Mouse (Mus musculus) bone marrow macrophage, adult 2 months (primary cell): ENCODE measurements around the gene Mdc1. TPM values are rescaled to one million over a fixed set of nuclear protein-coding genes. Genes with fewer than 3 reads are reported as not detected.

Experiments used
- H3K27ac ChIP-seq: 2 replicates; pipeline ENCODE4 v1.5.1; 2012; ENCODE audit warnings: low read depth, low read length; ENCODE audit not compliant: insufficient read depth
- H3K4me1 ChIP-seq: 2 replicates; pipeline ENCODE4 v1.6.1; 2012; ENCODE audit warnings: low read length; ENCODE audit not compliant: control insufficient read depth, insufficient read depth
- H3K4me3 ChIP-seq: 2 replicates; pipeline ENCODE4 v1.5.1; 2012; ENCODE audit warnings: mild to moderate bottlenecking, low read length, moderate library complexity; ENCODE audit not compliant: insufficient read depth
- CTCF ChIP-seq: IDR thresholded peaks from 2 replicates; pipeline ENCODE4 v1.5.1; 2012; ENCODE audit warnings: low read depth, mild to moderate bottlenecking, low read length, moderate library complexity
- POLR2A ChIP-seq: IDR thresholded peaks from 2 replicates; pipeline ENCODE4 v1.6.1; 2012; ENCODE audit warnings: mild to moderate bottlenecking, low read depth, low read length, borderline replicate concordance
- polyA plus RNA-seq: library from polyadenylated mRNA; stranded (reverse); fragments of >200 nt; gene quantifications from 2 replicates; pipeline ENCODE4 v1.2.4, GENCODE M21; 2012; ENCODE audit not compliant: missing spikeins, insufficient read depth, insufficient read length

Mdc1 gene
- polyA plus RNA-seq, 1 experiment = 17.7 TPM

DNA sequence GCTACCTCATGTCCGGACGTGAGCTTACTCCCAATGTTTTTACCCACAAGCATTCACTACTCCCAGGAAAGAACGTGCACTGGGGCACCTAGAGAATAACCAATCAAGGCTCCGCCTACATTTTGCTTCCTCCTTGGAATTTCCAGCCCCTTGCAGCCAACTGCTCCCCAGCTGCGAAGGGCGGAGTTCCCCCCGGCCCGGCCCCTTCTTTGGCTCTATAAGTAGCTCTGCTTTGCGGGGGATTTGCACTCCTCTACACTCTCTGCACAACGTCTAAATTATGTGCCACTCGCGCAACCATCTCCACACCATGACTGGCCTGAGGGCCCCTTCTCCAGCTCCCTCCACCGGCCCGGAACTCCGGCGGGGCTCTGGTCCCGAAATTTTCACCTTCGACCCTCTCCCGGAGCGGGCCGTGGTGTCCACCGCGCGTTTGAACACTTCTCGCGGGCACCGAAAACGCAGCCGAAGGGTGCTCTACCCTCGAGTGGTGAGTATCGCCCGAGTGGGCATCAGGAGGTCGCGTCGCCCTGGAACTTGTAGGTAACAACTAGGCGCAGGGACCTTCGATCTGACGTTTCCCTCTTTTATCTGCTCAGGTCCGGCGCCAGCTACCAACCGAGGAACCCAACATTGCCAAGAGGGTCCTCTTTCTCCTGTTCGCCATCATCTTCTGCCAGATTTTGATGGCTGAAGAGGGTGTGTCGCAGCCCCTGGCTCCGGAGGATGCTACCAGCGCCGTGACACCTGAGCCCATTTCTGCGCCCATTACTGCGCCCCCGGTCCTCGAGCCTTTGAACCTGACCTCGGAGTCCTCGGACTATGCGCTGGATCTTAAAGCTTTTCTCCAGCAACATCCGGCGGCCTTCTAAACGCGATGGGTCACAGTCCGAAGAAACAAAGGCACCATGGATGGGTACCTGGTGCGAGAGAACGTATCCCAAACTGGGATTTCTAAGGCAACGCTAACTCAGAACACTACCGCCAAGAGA is 19.6 kb upstream of the Mdc1 start, which contains the start of gene Ier3:
Gene Ier3, plus strand, starts transcription at position 246 of the 992 bp plus-strand sequence.
- Histone ChIP-seq H3K4me3 (peak within 1 kb of the TSS; percentile 96), H3K27ac (peak within 1 kb of the TSS; percentile 82), H3K4me1 (peaks cover 4% of the 10 kb centered on the region)
- TF ChIP-seq CTCF (no peak), POLR2A (peak; percentile 96)

DNA sequence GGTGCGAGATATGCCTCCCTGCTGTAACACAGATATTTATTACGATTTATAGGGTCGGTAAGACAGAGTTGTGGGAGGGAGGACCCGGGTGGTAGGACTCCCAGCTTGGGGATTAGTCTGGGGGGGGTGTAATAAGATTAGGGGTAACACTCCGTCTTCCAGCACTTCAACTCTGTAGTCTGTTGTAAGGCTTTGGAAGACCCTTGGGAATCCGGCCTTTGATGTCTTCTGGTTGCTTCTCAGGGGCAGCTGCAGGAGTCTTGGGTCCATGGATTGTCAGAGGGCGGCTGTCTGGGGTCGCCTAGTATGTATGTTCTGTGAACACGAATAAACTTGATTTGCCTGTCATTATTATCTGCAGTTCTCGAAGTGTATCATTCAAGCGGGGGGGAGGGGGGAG is 18.8 kb upstream of the Mdc1 start:
- Histone ChIP-seq H3K4me1 (peaks cover 4% of the 10 kb centered on the region), H3K4me3 (peak overlapping the region; percentile 96)
- TF ChIP-seq CTCF (no peak), POLR2A (no peak)

DNA sequence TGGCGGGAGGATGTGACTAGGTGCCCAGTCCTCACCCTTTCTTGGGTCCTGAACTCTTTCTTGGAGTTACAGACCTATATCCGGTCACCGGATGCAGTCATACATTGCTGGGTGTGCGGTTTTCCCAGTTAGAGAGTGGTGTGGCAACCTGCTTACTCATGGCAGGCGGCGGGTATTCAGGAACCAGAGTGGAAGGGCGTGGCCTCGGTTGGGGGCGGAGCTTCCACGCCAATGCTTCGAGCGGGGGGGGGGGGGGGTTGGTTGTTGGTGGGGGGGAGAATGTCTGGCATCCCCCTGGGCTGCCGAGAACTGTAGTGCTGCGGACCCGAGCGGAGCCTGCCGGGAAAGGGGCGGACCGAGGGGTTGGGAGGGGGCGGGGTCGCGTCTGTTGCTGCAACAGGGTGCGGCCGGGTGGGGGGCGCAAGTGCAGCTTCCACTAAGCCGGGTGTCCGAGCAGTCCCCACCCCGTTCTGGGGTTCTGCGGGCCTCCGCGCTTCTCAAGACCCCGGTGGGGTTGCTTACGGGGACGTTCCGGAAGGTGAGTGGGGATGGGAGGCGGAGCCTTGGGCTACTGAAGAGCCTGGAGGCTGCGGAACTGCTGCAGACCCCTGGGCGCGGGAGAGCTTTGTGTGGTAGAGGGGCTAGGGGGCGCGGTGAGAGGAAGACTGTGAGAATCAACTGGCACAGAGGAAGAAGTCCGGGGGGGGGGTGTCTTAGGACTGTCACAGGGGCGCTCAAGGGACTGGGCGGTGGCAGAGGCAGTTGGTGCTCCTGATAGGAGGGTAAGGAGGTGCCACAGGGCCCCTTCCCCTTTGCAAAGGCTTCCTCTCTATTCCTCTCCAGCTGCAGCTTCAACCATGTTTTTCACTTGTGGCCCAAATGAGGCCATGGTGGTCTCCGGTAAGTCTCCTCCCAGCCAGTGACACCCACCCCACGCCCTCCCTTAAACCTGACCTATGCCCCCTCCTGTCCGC is 18.1 kb upstream of the Mdc1 start, which contains the start of gene Flot1:
Gene Flot1, plus strand, starts transcription at position 267 of the 974 bp plus-strand sequence.
- peaks cover 4% of the 10 kb centered on the region for H3K4me1 ChIP-seq
- no peak for TF ChIP-seq CTCF
- peak; percentile 46; the same call in 1 of the 2 replicates for TF ChIP-seq POLR2A
- peak within 1 kb of the TSS; percentile 82 for H3K27ac ChIP-seq
- peak within 1 kb of the TSS; percentile 96 for H3K4me3 ChIP-seq

More for the DNA sequence above, 18.8 kb upstream of the Mdc1 start:
- peak overlapping the region; percentile 82 for H3K27ac ChIP-seq

DNA sequence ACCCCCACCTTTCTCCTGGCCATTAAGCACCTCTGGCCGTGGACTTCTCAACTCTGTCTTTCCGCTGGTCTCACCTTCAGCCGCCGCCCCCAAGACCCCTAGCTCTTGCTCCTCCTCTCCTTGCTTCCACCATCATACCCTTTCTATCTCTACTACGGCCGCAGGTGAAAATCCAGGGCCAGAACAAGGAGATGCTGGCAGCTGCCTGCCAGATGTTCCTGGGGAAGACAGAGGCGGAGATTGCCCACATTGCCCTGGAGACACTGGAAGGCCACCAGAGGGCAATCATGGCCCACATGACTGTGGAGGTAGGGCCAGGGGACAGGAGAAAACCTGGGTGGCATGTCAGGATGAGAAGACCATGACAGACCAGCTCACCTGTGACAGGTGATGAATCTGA is 16.9 kb upstream of the Mdc1 start:
- Histone ChIP-seq H3K4me3 (no peak overlapping the region), H3K27ac (no peak overlapping the region), H3K4me1 (peaks cover 4% of the 10 kb centered on the region)
- TF ChIP-seq POLR2A = no peak
- no peak; the same call in 1 of the 2 replicates for TF ChIP-seq CTCF

DNA sequence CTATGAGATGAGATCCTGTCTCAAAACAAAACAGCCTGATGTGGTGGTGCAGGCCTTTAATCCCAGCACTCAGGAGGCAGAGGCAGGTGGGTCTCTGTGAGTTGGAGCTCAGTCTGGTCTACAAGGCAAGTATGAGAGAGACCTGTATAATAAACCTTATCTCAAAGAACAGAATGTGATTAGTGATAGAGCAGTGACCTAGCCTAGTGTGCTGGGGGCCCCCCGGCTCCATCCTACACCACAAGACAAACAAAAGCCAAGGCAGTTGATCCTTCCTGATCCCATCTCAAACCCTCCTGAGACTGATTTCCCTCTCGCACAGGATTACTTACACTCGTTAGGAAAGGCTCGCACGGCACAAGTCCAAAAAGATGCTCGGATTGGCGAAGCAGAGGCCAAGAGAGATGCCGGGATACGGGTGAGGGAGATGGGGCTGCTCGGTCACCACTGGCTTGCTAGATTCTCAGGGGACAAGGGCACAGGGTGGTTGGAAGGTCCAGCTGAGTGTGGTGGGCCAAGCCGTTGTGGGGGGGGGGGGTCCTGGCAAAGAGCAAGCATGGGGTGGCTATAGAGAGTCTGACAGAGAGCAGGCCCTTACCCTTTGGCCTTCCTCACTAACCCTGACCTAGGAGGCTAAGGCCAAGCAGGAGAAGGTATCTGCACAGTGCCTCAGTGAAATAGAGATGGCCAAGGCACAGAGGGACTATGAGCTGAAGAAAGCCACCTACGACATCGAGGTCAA is 16.0 kb upstream of the Mdc1 start:
- TF ChIP-seq CTCF = no peak
- TF ChIP-seq POLR2A = no peak
- Histone ChIP-seq H3K4me3 (no peak overlapping the region), H3K27ac (no peak overlapping the region), H3K4me1 (peaks cover 4% of the 10 kb centered on the region)

DNA sequence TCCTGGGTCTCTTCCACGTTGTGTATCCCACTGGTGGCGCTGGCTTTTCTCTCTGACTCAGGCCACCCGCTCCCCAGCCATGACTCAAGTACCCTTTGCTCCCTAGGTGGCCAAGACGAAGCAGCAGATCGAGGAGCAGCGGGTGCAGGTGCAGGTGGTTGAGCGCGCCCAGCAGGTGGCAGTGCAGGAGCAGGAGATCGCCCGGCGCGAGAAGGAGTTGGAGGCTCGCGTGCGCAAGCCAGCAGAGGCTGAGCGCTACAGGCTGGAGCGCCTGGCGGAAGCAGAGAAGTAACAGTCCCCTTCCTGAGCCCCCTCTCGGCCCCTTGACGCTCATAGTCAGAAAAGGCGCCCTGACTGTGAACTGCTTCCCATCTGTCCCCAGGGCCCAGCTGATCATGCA is 11.6 kb upstream of the Mdc1 start:
- TF ChIP-seq CTCF = 0 out of 2 replicates have a peak, but pooled peaks have one; percentile 9
- no peak for TF ChIP-seq POLR2A
- no peak overlapping the region for H3K4me3 ChIP-seq
- no peak overlapping the region for H3K27ac ChIP-seq
- H3K4me1 ChIP-seq = peaks cover 6% of the 10 kb centered on the region

DNA sequence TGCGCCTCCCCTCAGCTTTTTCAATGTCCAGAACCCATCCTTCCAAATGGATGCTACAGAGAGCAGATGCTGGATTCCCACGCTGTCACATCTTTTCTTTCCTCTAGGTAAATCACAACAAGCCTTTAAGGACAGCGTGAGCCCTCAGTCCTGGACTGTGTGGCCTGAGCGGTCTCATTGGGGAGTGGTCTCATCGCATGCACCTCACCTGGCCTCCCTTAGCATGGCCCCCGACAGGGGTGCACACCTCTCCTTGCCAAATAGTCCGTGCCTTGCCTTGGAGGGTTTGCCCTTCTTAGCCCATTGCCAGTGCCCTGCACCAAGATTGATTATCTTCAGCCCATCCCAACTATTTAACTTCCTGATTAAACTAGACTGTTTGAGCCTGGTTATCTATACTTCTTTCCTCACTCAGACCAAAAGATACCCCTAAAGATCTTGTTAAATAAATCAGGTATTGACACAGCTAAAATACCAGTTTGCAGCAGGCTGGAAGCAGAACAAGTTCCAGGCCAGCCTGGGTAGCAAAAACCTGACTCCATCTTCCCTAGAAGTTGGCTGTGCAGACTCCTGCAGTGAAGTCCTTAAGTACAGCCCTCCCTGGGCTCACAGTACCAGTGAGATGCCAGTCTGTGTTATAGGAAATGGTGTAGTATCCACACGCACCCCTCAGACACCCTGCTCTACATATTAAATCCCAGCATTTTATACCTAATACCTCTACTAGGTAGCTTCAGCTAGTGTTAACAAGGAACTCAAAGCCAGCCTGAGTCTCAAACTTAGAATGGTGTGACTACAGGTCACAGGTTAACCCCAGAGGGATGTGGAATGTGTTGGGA is 8.7 kb upstream of the Mdc1 start:
- Histone ChIP-seq H3K4me3 (no peak overlapping the region), H3K4me1 (peaks cover 14% of the 10 kb centered on the region), H3K27ac (no peak overlapping the region)
- TF ChIP-seq POLR2A (no peak), CTCF (no peak)

DNA sequence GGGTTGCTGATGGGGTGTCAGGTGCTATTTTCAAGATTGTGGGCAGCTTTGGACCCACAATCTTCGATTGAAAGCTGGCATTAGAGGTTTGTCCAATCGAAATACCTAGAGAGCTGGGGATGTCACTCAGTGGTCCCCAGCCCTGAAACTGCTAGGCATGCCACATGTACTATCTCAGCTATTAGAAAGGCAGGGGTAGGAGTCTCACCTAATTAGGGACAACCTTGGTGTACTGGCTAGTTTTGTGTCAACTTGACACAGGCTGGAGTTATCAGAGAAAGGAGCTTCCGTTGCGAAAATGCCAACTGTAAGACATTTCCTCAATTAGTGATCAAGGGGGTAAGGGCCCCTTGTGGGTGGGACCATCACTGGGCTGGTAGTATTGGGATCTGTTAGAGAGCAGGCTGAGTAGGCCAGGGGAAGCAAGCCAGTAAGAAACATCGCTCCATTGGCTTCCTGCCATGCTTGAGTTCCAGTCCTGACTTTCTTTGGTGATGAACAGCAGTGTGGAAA is 8.0 kb upstream of the Mdc1 start:
- no peak overlapping the region for H3K4me3 ChIP-seq
- TF ChIP-seq POLR2A (no peak), CTCF (no peak)
- peaks cover 14% of the 10 kb centered on the region for H3K4me1 ChIP-seq
- no peak overlapping the region for H3K27ac ChIP-seq
